Mouse (Mus musculus) MEL (cell line): ENCODE measurements around the gene Arf6. TPM values are rescaled to one million over a fixed set of nuclear protein-coding genes. Genes with fewer than 3 reads are reported as not detected.
"Not testable (repeated sequence)": the region's sequence is repeated elsewhere in the genome, so short reads cannot be mapped to it uniquely, and the experiment has no call there.

Source experiments
- DNase-seq: peaks from one replicate; pipeline ENCODE4 v3.0.0; 2011; ENCODE audit warnings: low read depth, low spot score
- H3K27ac ChIP-seq: 2 replicates; pipeline ENCODE4 v1.5.1; 2012; ENCODE audit warnings: low read depth, mild to moderate bottlenecking, control low read depth, low read length, moderate library complexity; ENCODE audit not compliant: control insufficient read depth
- H3K27me3 ChIP-seq, 2 experiments: fragments of 150-350 bp in 1 of 2; sonication (generic) in 1 of 2; 2 replicates each; pipeline ENCODE4 v1.6.1; 2012; ENCODE audit warnings: low read length in 2 of 2, mild to moderate bottlenecking in 2 of 2, improper control_type of control experiment in 1 of 2, moderate library complexity in 1 of 2; ENCODE audit not compliant: insufficient read depth in 2 of 2, control insufficient read depth in 1 of 2
- H3K36me3 ChIP-seq, 2 experiments: 2 replicates each; pipeline ENCODE4 v1.6.1; 2012 to 2014; ENCODE audit warnings: low read length in 2 of 2, improper control_type of control experiment in 1 of 2, inconsistent platforms in 1 of 2, mild to moderate bottlenecking in 1 of 2; ENCODE audit not compliant: insufficient read depth in 2 of 2, control insufficient read depth in 1 of 2
- H3K4me1 ChIP-seq, 2 experiments: fragments of 150-350 bp in 1 of 2; sonication (generic) in 1 of 2; 2 replicates each; pipeline ENCODE4 v1.6.1; 2012; ENCODE audit warnings: low read length in 2 of 2, improper control_type of control experiment in 1 of 2, mild to moderate bottlenecking in 1 of 2; ENCODE audit not compliant: insufficient read depth in 2 of 2, control insufficient read depth in 1 of 2
- H3K4me3 ChIP-seq, 2 experiments: fragments of 150-350 bp in 1 of 2; sonication (generic) in 1 of 2; 2 replicates each; pipeline ENCODE4 v1.5.1; 2012; ENCODE audit warnings: low read depth in 2 of 2, low read length in 2 of 2, mild to moderate bottlenecking in 2 of 2, moderate library complexity in 2 of 2, control low read depth in 1 of 2, improper control_type of control experiment in 1 of 2; ENCODE audit not compliant: control insufficient read depth in 1 of 2, insufficient read depth in 1 of 2
- H3K79me2 ChIP-seq: 2 replicates; pipeline ENCODE4 v1.6.1; 2012; ENCODE audit warnings: mild to moderate bottlenecking, low read length, moderate library complexity; ENCODE audit not compliant: control insufficient read depth, poor library complexity, insufficient read depth
- H3K9ac ChIP-seq: 2 replicates; pipeline ENCODE4 v1.6.1; 2012; ENCODE audit warnings: low read depth, mild to moderate bottlenecking, control low read depth, low read length, moderate library complexity; ENCODE audit not compliant: control insufficient read depth, poor library complexity, severe bottlenecking
- H3K9me3 ChIP-seq: fragments of 150-350 bp; sonication (generic); replicated peaks from 2 replicates; pipeline ENCODE4 v1.6.1; 2012; ENCODE audit warnings: mild to moderate bottlenecking, low read length, improper control_type of control experiment, moderate library complexity; ENCODE audit not compliant: insufficient read depth
- BHLHE40 ChIP-seq: IDR thresholded peaks from 2 replicates; pipeline ENCODE4 v1.6.1; 2012; ENCODE audit warnings: low read depth, mild to moderate bottlenecking, inconsistent platforms, low read length, improper control_type of control experiment, borderline replicate concordance
- CHD1 ChIP-seq: IDR thresholded peaks from 2 replicates; pipeline ENCODE4 v1.6.1; 2012; ENCODE audit warnings: low read depth, mild to moderate bottlenecking, inconsistent platforms, low read length, improper control_type of control experiment
- CTCF ChIP-seq, 3 experiments: IDR thresholded peaks in 2 of 3; conservative IDR thresholded peaks in 1 of 3; 2 replicates each; pipeline ENCODE4 v1.5.1; 2011 to 2012; ENCODE audit warnings: low read length in 3 of 3, low read depth in 2 of 3, mild to moderate bottlenecking in 2 of 3, improper control_type of control experiment in 1 of 3, inconsistent platforms in 1 of 3, mixed read lengths in 1 of 3, moderate library complexity in 1 of 3; ENCODE audit not compliant: control insufficient read depth in 1 of 3, insufficient read depth in 1 of 3, poor library complexity in 1 of 3, severe bottlenecking in 1 of 3
- E2F4 ChIP-seq: IDR thresholded peaks from 2 replicates; pipeline ENCODE4 v1.6.1; 2011; ENCODE audit warnings: low read depth, low read length, improper control_type of control experiment, borderline replicate concordance
- ELF1 ChIP-seq: IDR thresholded peaks from 2 replicates; pipeline ENCODE4 v1.6.1; 2014; ENCODE audit warnings: low read depth, mild to moderate bottlenecking, inconsistent platforms, low read length, improper control_type of control experiment, moderate library complexity
- ETS1 ChIP-seq: IDR thresholded peaks from 2 replicates; pipeline ENCODE4 v1.6.1; 2012; ENCODE audit warnings: low read depth, mild to moderate bottlenecking, inconsistent platforms, low read length, improper control_type of control experiment, moderate library complexity
- HCFC1 ChIP-seq: IDR thresholded peaks from 2 replicates; pipeline ENCODE4 v1.6.1; 2012; ENCODE audit warnings: low read depth, mild to moderate bottlenecking, inconsistent platforms, low read length, improper control_type of control experiment, moderate library complexity
- MAFK ChIP-seq: IDR thresholded peaks from 2 replicates; pipeline ENCODE4 v1.6.1; 2011; ENCODE audit warnings: low read depth, mild to moderate bottlenecking, low read length, improper control_type of control experiment, borderline replicate concordance
- MEF2A ChIP-seq: IDR thresholded peaks from 2 replicates; pipeline ENCODE4 v1.6.1; 2014; ENCODE audit warnings: low read depth, mild to moderate bottlenecking, inconsistent platforms, low read length, improper control_type of control experiment; ENCODE audit not compliant: poor library complexity, insufficient replicate concordance, severe bottlenecking; ENCODE audit errors: extremely low read depth
- MYB ChIP-seq: IDR thresholded peaks from 2 replicates; pipeline ENCODE4 v1.6.1; 2011; ENCODE audit warnings: mild to moderate bottlenecking, low read depth, low read length, improper control_type of control experiment
- MYC ChIP-seq: IDR thresholded peaks from 2 replicates; pipeline ENCODE4 v1.6.1; 2011; ENCODE audit warnings: low read depth, mild to moderate bottlenecking, low read length, improper control_type of control experiment, moderate library complexity
- NELFE ChIP-seq: IDR thresholded peaks from 2 replicates; pipeline ENCODE4 v1.6.1; 2011; ENCODE audit warnings: low read depth, low read length, improper control_type of control experiment
- POLR2AphosphoS2 ChIP-seq: IDR thresholded peaks from 2 replicates; pipeline ENCODE4 v1.6.1; 2011; ENCODE audit warnings: low read length, improper control_type of control experiment
- SMC3 ChIP-seq: IDR thresholded peaks from 2 replicates; pipeline ENCODE4 v1.6.1; 2011; ENCODE audit warnings: low read depth, low read length, improper control_type of control experiment
- TAL1 ChIP-seq: IDR thresholded peaks from 2 replicates; pipeline ENCODE4 v1.6.1; 2012; ENCODE audit warnings: mild to moderate bottlenecking, inconsistent platforms, low read length, moderate library complexity, mixed read lengths
- TCF12 ChIP-seq: IDR thresholded peaks from 2 replicates; pipeline ENCODE4 v1.6.1; 2014; ENCODE audit warnings: low read depth, mild to moderate bottlenecking, inconsistent platforms, low read length, improper control_type of control experiment, moderate library complexity
- UBTF ChIP-seq: IDR thresholded peaks from 2 replicates; pipeline ENCODE4 v1.6.1; 2012; ENCODE audit warnings: low read depth, mild to moderate bottlenecking, inconsistent platforms, low read length, improper control_type of control experiment, moderate library complexity, borderline replicate concordance; ENCODE audit not compliant: insufficient read depth
- USF1 ChIP-seq: IDR thresholded peaks from 2 replicates; pipeline ENCODE4 v1.6.1; 2014; ENCODE audit warnings: low read depth, mild to moderate bottlenecking, inconsistent platforms, low read length, improper control_type of control experiment, moderate library complexity
- USF2 ChIP-seq, 2 experiments: IDR thresholded peaks; 2 replicates each; pipeline ENCODE4 v1.6.1; 2011 to 2012; ENCODE audit warnings: improper control_type of control experiment in 2 of 2, low read length in 2 of 2, borderline replicate concordance in 1 of 2, inconsistent platforms in 1 of 2, low read depth in 1 of 2, mild to moderate bottlenecking in 1 of 2; ENCODE audit not compliant: insufficient read depth in 1 of 2
- ZC3H11A ChIP-seq: IDR thresholded peaks from 2 replicates; pipeline ENCODE4 v1.6.1; 2012; ENCODE audit warnings: low read depth, mild to moderate bottlenecking, inconsistent platforms, low read length, improper control_type of control experiment
- ZNF384 ChIP-seq: IDR thresholded peaks from 2 replicates; pipeline ENCODE4 v1.6.1; 2012; ENCODE audit warnings: low read depth, mild to moderate bottlenecking, inconsistent platforms, low read length, improper control_type of control experiment
- polyA plus RNA-seq, 2 experiments: library from polyadenylated mRNA; stranded (reverse) in 1 of 2; unstranded in 1 of 2; fragments of >175 nt in 1 of 2; fragments of >200 nt in 1 of 2; gene quantifications; 2 replicates each; pipeline versions ENCODE4 v1.2.1 to v1.2.4; 2012; ENCODE audit warnings: low replicate concordance in 2 of 2, low read depth in 1 of 2; ENCODE audit not compliant: insufficient read length in 2 of 2, insufficient read depth in 1 of 2, missing spikeins in 1 of 2
- total RNA-seq: library from RNA; depleted of rRNA; stranded (reverse); fragments of 300-350 nt; gene quantifications from 2 replicates; pipeline ENCODE4 v1.2.3, GENCODE M21; 2012

The Arf6 gene
- total and polyA plus RNA-seq, 3 experiments: 140 to 192 (median 181) TPM

DNA sequence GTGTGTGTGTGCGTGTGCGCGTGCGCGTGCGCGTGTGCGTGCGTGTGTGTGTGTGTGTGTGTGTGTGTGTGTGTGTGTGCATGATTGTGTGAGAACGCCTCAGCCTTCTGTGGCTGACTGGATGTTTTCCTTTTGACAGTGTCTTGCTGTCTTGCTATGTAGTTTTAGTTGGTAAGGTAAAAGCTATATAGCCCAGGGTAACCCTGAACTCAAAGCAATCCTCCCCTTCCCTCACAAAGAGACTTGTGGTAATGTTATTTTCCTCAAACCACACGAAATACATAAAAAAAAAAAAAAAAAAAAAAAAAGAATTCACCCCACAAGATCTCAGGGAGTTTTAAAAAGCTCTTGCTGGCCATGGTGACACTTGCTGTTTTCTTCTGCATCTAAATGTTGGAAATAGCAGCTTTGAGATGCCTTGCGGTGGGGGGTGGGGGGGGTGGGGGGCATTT, 14.4 kb downstream of the Arf6 start:
- DNase-seq, H3K79me2 ChIP-seq, H3K27me3 ChIP-seq, H3K9me3 ChIP-seq, H3K9ac ChIP-seq, H3K4me3 ChIP-seq, H3K27ac ChIP-seq: not testable (repeated sequence)
- TF ChIP-seq ZNF384: peak; percentile 60; the same call in 1 of the 2 replicates
- Histone ChIP-seq H3K36me3 (peaks cover 0 to 52% of the 10 kb centered on the region in 2 experiments; a peak in 2 of 4 replicates), H3K4me1 (peaks cover 17 to 56% of the 10 kb centered on the region in 2 experiments)

GRCm38 (mm10) chr12:69388321-69388869, 16.4 kb downstream of the Arf6 start:
- no peaks in the 10 kb centered on the region for H3K79me2 ChIP-seq
- DNase-seq: no peak
- peaks cover 0 to 38% of the 10 kb centered on the region in 2 experiments; a peak in 2 of 4 replicates for H3K36me3 ChIP-seq
- TF ChIP-seq NELFE (no peak), MYC (0 out of 2 replicates have a peak, but pooled peaks have one; percentile 4), CTCF (IDR thresholded peaks at IDR 0.05 in 2 of 3, conservative IDR thresholded peaks at IDR 0.05 in 1 of 3; ENCODE audit: control insufficient read depth in 1 of 3, insufficient read depth in 1 of 3, low read depth in 2 of 3, low read length in 3 of 3, poor library complexity in 1 of 3, severe bottlenecking in 1 of 3) (0 out of 6 replicates have a peak, but pooled peaks of 1 of the 3 experiments have one; percentile 0)
- H3K9ac ChIP-seq: no peak overlapping the region
- no peaks in the 10 kb centered on the region for H3K27me3 ChIP-seq
- H3K4me3 ChIP-seq: no peak overlapping the region
- peaks cover 9 to 45% of the 10 kb centered on the region in 2 experiments for H3K4me1 ChIP-seq
- H3K27ac ChIP-seq: peak overlapping the region; percentile 30; the same call in 1 of the 2 replicates
- no peaks in the 10 kb centered on the region for H3K9me3 ChIP-seq

- H3K9me3 ChIP-seq: no peaks in the 10 kb centered on the region
- peak overlapping the region; percentile 45 for H3K9ac ChIP-seq
- H3K4me3 ChIP-seq: peak overlapping the region; percentile 14 to 30
- H3K27me3 ChIP-seq: no peaks in the 10 kb centered on the region
- DNase-seq: peak; percentile 75
- peaks cover 0 to 31% of the 10 kb centered on the region in 2 experiments; a peak in 2 of 4 replicates for H3K36me3 ChIP-seq
- peaks cover 7 to 36% of the 10 kb centered on the region in 2 experiments for H3K4me1 ChIP-seq
- no peaks in the 10 kb centered on the region for H3K79me2 ChIP-seq
- peak overlapping the region; percentile 95 for H3K27ac ChIP-seq
- TF ChIP-seq MYC (no peak), MEF2A (no peak), ELF1 (no peak), E2F4 (no peak), MYB (peak; percentile 67; the same call in 1 of the 2 replicates), MAFK (no peak), ZNF384 (peak; percentile 93), CTCF (IDR thresholded peaks at IDR 0.05 in 2 of 3, conservative IDR thresholded peaks at IDR 0.05 in 1 of 3; ENCODE audit: control insufficient read depth in 1 of 3, insufficient read depth in 1 of 3, low read depth in 2 of 3, low read length in 3 of 3, poor library complexity in 1 of 3, severe bottlenecking in 1 of 3) (no peak), POLR2AphosphoS2 (no peak), ETS1 (peak; percentile 71), HCFC1 (no peak), ZC3H11A (no peak), USF1 (no peak), TCF12 (peak; percentile 59), USF2 (IDR thresholded peaks at IDR 0.05; ENCODE audit: borderline replicate concordance in 1 of 2, insufficient read depth in 1 of 2, low read depth in 1 of 2, low read length in 2 of 2) (no peak), SMC3 (no peak), BHLHE40 (no peak), UBTF (no peak), CHD1 (no peak), TAL1 (0 out of 2 replicates have a peak, but pooled peaks have one; percentile 15)
Measured at GRCm38 (mm10) chr12:69389273-69389938, 17.5 kb downstream of the Arf6 start.
